Mouse (Mus musculus): ENCODE measurements at regions not wholly inside any gene's neighbourhood (a gene's known extent, or its start where the extent isn't known, plus 50 kb on each side); places are given as distances from the start of the nearest gene placed in this dataset.
"Not testable (repeated sequence)": the region's sequence is repeated elsewhere in the genome, so short reads cannot be mapped to it uniquely, and the experiment has no call there.

DNA sequence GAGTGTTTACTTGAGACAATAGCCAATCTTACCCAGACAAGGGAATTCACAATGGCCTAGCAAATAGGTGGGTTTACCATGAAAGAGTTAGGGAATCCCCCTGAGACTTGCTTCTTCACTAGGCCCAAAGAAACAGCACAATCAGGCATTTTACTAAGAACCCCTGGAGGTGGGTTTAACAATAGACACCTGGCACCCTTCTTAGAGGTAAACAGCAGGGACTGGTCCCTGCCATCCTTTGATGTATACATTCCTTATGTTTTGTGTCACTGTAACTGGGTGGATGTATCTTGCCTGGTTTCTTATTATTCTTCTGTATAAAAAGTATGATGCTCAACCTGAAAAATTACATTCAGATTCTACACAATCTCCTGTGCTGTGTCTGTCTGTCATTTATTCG is 127.7 kb upstream of the Thsd7a start:
- not testable (repeated sequence) for H3K4me1 ChIP-seq (replicated peaks; ENCODE audit: control insufficient read depth, insufficient read depth, low read length); H3K9me3 ChIP-seq (ENCODE audit: control insufficient read depth, low read length); H3K9ac ChIP-seq (ENCODE audit: low read depth, low read length); ATAC-seq (ENCODE audit: low FRiP score); H3K27ac ChIP-seq (ENCODE audit: low read depth, low read length); H3K36me3 ChIP-seq (ENCODE audit: control insufficient read depth, insufficient read depth, low read length); H3K4me3 ChIP-seq (ENCODE audit: low read depth, low read length); H3K27me3 ChIP-seq (ENCODE audit: control insufficient read depth, insufficient read depth, low read length); DNase-seq (ENCODE audit: low spot score); H3K4me2 ChIP-seq (replicated peaks; ENCODE audit: low read depth, low read length)
- WGBS, result 57% methylated on average over 1 of the region's 1 CpGs

GRCm38 (mm10) chr6:12876366-12876765 is 127.2 kb upstream of the Thsd7a start:
- H3K36me3 ChIP-seq (ENCODE audit: control insufficient read depth, insufficient read depth, low read length), result no peaks in the 10 kb centered on the region
- WGBS, result 30% methylated on average over 4 of the region's 4 CpGs
- H3K27me3 ChIP-seq (ENCODE audit: control insufficient read depth, insufficient read depth, low read length), result no peaks in the 10 kb centered on the region
- no peak overlapping the region for H3K4me2 ChIP-seq (replicated peaks; ENCODE audit: low read depth, low read length)
- DNase-seq (ENCODE audit: low spot score), result no peak
- H3K4me1 ChIP-seq (replicated peaks; ENCODE audit: control insufficient read depth, insufficient read depth, low read length), result no peaks in the 10 kb centered on the region
- ATAC-seq (ENCODE audit: low FRiP score), result no peak
- H3K27ac ChIP-seq (ENCODE audit: low read depth, low read length), result no peak overlapping the region
- H3K9ac ChIP-seq (ENCODE audit: low read depth, low read length), result no peak overlapping the region
- H3K9me3 ChIP-seq (ENCODE audit: control insufficient read depth, low read length), result no peaks in the 10 kb centered on the region
- no peak overlapping the region for H3K4me3 ChIP-seq (ENCODE audit: low read depth, low read length)

DNA sequence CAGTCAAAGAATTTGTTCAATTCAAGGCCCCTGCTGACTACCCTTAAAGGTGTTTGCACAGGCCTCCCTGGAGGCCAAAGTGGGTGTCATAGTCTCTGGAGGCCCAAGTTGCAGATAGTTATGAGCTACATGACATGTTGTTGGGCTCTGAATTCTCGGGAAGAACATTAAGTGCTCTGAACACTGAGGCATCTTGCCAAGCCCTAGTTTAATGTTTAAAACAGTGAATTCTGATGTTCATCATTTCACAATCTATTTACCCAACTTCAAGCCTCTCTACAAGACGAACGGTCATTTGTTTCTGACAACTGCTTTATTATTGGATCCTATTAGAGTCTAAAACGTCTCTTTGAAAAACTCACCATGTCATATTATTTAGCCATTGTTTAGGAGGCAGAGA is 119.0 kb upstream of the Thsd7a start:
- ATAC-seq (ENCODE audit: low FRiP score) (no peak), DNase-seq (ENCODE audit: low spot score) (no peak)
- Histone ChIP-seq H3K4me2 (replicated peaks; ENCODE audit: low read depth, low read length) (no peak overlapping the region), H3K27ac (ENCODE audit: low read depth, low read length) (no peak overlapping the region), H3K4me1 (replicated peaks; ENCODE audit: control insufficient read depth, insufficient read depth, low read length) (no peaks in the 10 kb centered on the region), H3K9ac (ENCODE audit: low read depth, low read length) (no peak overlapping the region), H3K9me3 (ENCODE audit: control insufficient read depth, low read length) (no peaks in the 10 kb centered on the region), H3K27me3 (ENCODE audit: control insufficient read depth, insufficient read depth, low read length) (no peaks in the 10 kb centered on the region), H3K36me3 (ENCODE audit: control insufficient read depth, insufficient read depth, low read length) (no peaks in the 10 kb centered on the region), H3K4me3 (ENCODE audit: low read depth, low read length) (no peak overlapping the region)
- 90% methylated on average over 4 of the region's 4 CpGs for WGBS

GRCm38 (mm10) chr6:12852041-12852440 is 102.8 kb upstream of the Thsd7a start:
- no peak overlapping the region for H3K4me3 ChIP-seq (ENCODE audit: low read depth, low read length)
- H3K27ac ChIP-seq (ENCODE audit: low read depth, low read length), result no peak overlapping the region
- DNase-seq (ENCODE audit: low spot score) (no peak), ATAC-seq (ENCODE audit: low FRiP score) (no peak)
- no peaks in the 10 kb centered on the region for H3K4me1 ChIP-seq (replicated peaks; ENCODE audit: control insufficient read depth, insufficient read depth, low read length)
- H3K9me3 ChIP-seq (ENCODE audit: control insufficient read depth, low read length), result no peaks in the 10 kb centered on the region
- WGBS, result 87% methylated on average over 1 of the region's 1 CpGs
- H3K4me2 ChIP-seq (replicated peaks; ENCODE audit: low read depth, low read length), result no peak overlapping the region
- no peak overlapping the region for H3K9ac ChIP-seq (ENCODE audit: low read depth, low read length)
- H3K27me3 ChIP-seq (ENCODE audit: control insufficient read depth, insufficient read depth, low read length), result no peaks in the 10 kb centered on the region
- H3K36me3 ChIP-seq (ENCODE audit: control insufficient read depth, insufficient read depth, low read length), result no peaks in the 10 kb centered on the region

- DNase-seq (ENCODE audit: low spot score); H3K27me3 ChIP-seq (ENCODE audit: control insufficient read depth, insufficient read depth, low read length); H3K4me2 ChIP-seq (replicated peaks; ENCODE audit: low read depth, low read length); H3K4me1 ChIP-seq (replicated peaks; ENCODE audit: control insufficient read depth, insufficient read depth, low read length); H3K4me3 ChIP-seq (ENCODE audit: low read depth, low read length); ATAC-seq (ENCODE audit: low FRiP score); H3K9me3 ChIP-seq (ENCODE audit: control insufficient read depth, low read length); H3K27ac ChIP-seq (ENCODE audit: low read depth, low read length); H3K9ac ChIP-seq (ENCODE audit: low read depth, low read length); H3K36me3 ChIP-seq (ENCODE audit: control insufficient read depth, insufficient read depth, low read length): not testable (repeated sequence)
- 50% methylated on average over 3 of the region's 3 CpGs for WGBS
These were observed 85.9 kb upstream of the Thsd7a start for GRCm38 (mm10) chr6:12835079-12835478.

DNA sequence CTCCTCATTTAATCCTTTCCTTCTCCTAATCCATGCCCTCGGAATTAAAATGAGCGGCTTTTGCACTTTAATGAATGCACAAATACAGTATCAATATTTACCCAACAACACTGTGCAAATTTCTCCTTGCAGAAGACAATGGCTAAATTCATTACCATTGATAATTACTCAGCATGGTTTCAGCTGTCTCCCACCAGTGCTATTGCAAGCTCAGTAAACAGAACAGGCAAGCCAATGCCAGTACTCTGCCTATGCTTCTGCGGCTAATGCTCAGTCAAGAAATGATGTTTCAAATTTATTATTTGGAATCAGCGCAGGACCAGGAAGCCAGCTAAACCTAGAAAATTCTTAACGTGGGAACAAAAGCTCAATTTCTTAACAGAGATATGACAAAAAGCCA is 84.1 kb upstream of the Thsd7a start:
- ATAC-seq (ENCODE audit: low FRiP score) (no peak), DNase-seq (ENCODE audit: low spot score) (no peak)
- no peaks in the 10 kb centered on the region for H3K27me3 ChIP-seq (ENCODE audit: control insufficient read depth, insufficient read depth, low read length)
- WGBS, result 50% methylated on average over 5 of the region's 5 CpGs
- no peak overlapping the region for H3K9ac ChIP-seq (ENCODE audit: low read depth, low read length)
- H3K36me3 ChIP-seq (ENCODE audit: control insufficient read depth, insufficient read depth, low read length), result no peaks in the 10 kb centered on the region
- no peaks in the 10 kb centered on the region for H3K9me3 ChIP-seq (ENCODE audit: control insufficient read depth, low read length)
- no peak overlapping the region for H3K4me2 ChIP-seq (replicated peaks; ENCODE audit: low read depth, low read length)
- H3K27ac ChIP-seq (ENCODE audit: low read depth, low read length), result no peak overlapping the region
- no peaks in the 10 kb centered on the region for H3K4me1 ChIP-seq (replicated peaks; ENCODE audit: control insufficient read depth, insufficient read depth, low read length)
- H3K4me3 ChIP-seq (ENCODE audit: low read depth, low read length), result no peak overlapping the region

- H3K27me3 ChIP-seq (ENCODE audit: control insufficient read depth, insufficient read depth, low read length), result no peaks in the 10 kb centered on the region
- no peak overlapping the region for H3K27ac ChIP-seq (ENCODE audit: low read depth, low read length)
- no peaks in the 10 kb centered on the region for H3K36me3 ChIP-seq (ENCODE audit: control insufficient read depth, insufficient read depth, low read length)
- H3K4me3 ChIP-seq (ENCODE audit: low read depth, low read length), result no peak overlapping the region
- ATAC-seq (ENCODE audit: low FRiP score) (no peak), DNase-seq (ENCODE audit: low spot score) (no peak)
- no peak overlapping the region for H3K4me2 ChIP-seq (replicated peaks; ENCODE audit: low read depth, low read length)
- H3K4me1 ChIP-seq (replicated peaks; ENCODE audit: control insufficient read depth, insufficient read depth, low read length), result no peaks in the 10 kb centered on the region
- H3K9me3 ChIP-seq (ENCODE audit: control insufficient read depth, low read length), result no peaks in the 10 kb centered on the region
- no peak overlapping the region for H3K9ac ChIP-seq (ENCODE audit: low read depth, low read length)
These were observed 82.7 kb upstream of the Thsd7a start for GRCm38 (mm10) chr6:12831916-12832315.

DNA sequence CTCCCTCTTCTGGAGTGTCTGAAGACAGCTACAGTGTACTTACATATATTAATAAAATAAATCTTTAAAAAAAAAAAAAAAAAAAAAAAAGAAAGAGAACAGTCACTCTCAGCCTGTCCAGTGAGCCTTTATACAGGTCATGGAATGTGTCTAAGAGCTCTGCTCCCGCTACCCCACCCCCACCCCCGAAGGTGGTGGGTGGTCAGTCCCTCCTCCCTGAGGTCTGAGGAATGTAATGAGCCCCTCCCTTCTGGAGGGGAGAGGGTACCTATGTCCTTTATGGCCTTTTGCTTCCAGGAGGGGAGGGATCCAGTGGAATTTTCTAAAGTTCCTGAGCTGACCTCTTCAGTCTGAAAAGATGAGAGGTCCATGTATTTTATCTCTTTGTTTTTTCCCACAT is 82.3 kb upstream of the Thsd7a start:
- Histone ChIP-seq H3K27ac (ENCODE audit: low read depth, low read length) (no peak overlapping the region), H3K9me3 (ENCODE audit: control insufficient read depth, low read length) (no peaks in the 10 kb centered on the region), H3K27me3 (ENCODE audit: control insufficient read depth, insufficient read depth, low read length) (no peaks in the 10 kb centered on the region), H3K4me3 (ENCODE audit: low read depth, low read length) (no peak overlapping the region), H3K4me2 (replicated peaks; ENCODE audit: low read depth, low read length) (no peak overlapping the region), H3K4me1 (replicated peaks; ENCODE audit: control insufficient read depth, insufficient read depth, low read length) (no peaks in the 10 kb centered on the region), H3K9ac (ENCODE audit: low read depth, low read length) (no peak overlapping the region), H3K36me3 (ENCODE audit: control insufficient read depth, insufficient read depth, low read length) (no peaks in the 10 kb centered on the region)
- no peak for ATAC-seq (ENCODE audit: low FRiP score)
- DNase-seq (ENCODE audit: low spot score), result no peak
- 79% methylated on average over 2 of the region's 2 CpGs for WGBS

- WGBS, result 72% methylated on average over 4 of the region's 4 CpGs
- Histone ChIP-seq H3K9me3 (ENCODE audit: control insufficient read depth, low read length) (no peaks in the 10 kb centered on the region), H3K4me2 (replicated peaks; ENCODE audit: low read depth, low read length) (no peak overlapping the region), H3K27me3 (ENCODE audit: control insufficient read depth, insufficient read depth, low read length) (no peaks in the 10 kb centered on the region), H3K4me1 (replicated peaks; ENCODE audit: control insufficient read depth, insufficient read depth, low read length) (no peaks in the 10 kb centered on the region), H3K36me3 (ENCODE audit: control insufficient read depth, insufficient read depth, low read length) (no peaks in the 10 kb centered on the region), H3K4me3 (ENCODE audit: low read depth, low read length) (no peak overlapping the region), H3K9ac (ENCODE audit: low read depth, low read length) (no peak overlapping the region), H3K27ac (ENCODE audit: low read depth, low read length) (no peak overlapping the region)
- no peak for ATAC-seq (ENCODE audit: low FRiP score)
- no peak for DNase-seq (ENCODE audit: low spot score)
These were observed 78.5 kb upstream of the Thsd7a start for GRCm38 (mm10) chr6:12827745-12828144.
